Mouse (Mus musculus) ES-Bruce4 (cell line): Measurements from ENCODE around the gene Kiss1. TPM values are rescaled to one million over a fixed set of nuclear protein-coding genes. Genes with fewer than 3 reads are reported as not detected.
A peak's percentile ranks its signal among the peaks of the same experiment; 100 is the strongest.

ENCODE experiments used
- H3K27ac ChIP-seq: 2 replicates; pipeline ENCODE4 v1.5.1; 2012; ENCODE audit warnings: low read length, inconsistent platforms; ENCODE audit not compliant: insufficient read depth
- H3K27me3 ChIP-seq: 2 replicates; pipeline ENCODE4 v1.6.1; 2012; ENCODE audit warnings: mild to moderate bottlenecking, low read length, inconsistent platforms; ENCODE audit not compliant: control insufficient read depth, poor library complexity, insufficient read depth, severe bottlenecking
- H3K36me3 ChIP-seq: 2 replicates; pipeline ENCODE4 v1.6.1; 2012; ENCODE audit warnings: inconsistent platforms, mild to moderate bottlenecking, low read length, moderate library complexity; ENCODE audit not compliant: control insufficient read depth, poor library complexity, insufficient read depth, severe bottlenecking
- H3K4me1 ChIP-seq: one replicate; pipeline ENCODE4 v1.8.1; 2011; ENCODE audit warnings: low read length; ENCODE audit not compliant: control insufficient read depth, insufficient read depth
- H3K4me3 ChIP-seq: 2 replicates; pipeline ENCODE4 v1.5.1; 2011; ENCODE audit warnings: low read depth, mild to moderate bottlenecking, low read length
- H3K9ac ChIP-seq: 2 replicates; pipeline ENCODE4 v1.6.1; 2012; ENCODE audit warnings: low read depth, mild to moderate bottlenecking, inconsistent platforms; ENCODE audit not compliant: poor library complexity, severe bottlenecking
- H3K9me3 ChIP-seq: replicated peaks from 2 replicates; pipeline ENCODE4 v1.6.1; 2012; ENCODE audit warnings: mild to moderate bottlenecking, low read length, inconsistent platforms; ENCODE audit not compliant: control insufficient read depth, poor library complexity, insufficient read depth, severe bottlenecking
- CTCF ChIP-seq: IDR thresholded peaks from one replicate; pipeline ENCODE4 v1.8.1; 2011; ENCODE audit warnings: low read depth, low read length
- EP300 ChIP-seq: IDR thresholded peaks from 2 replicates; pipeline ENCODE4 v1.6.1; 2011; ENCODE audit warnings: low read depth, low read length; ENCODE audit not compliant: insufficient read depth
- POLR2A ChIP-seq: IDR thresholded peaks from one replicate; pipeline ENCODE4 v1.8.1; 2011; ENCODE audit warnings: low read length; ENCODE audit not compliant: insufficient read depth
- polyA plus RNA-seq: library from polyadenylated mRNA; stranded (reverse); fragments of >200 nt; gene quantifications from 2 replicates; pipeline ENCODE4 v1.2.4, GENCODE M21; 2011; ENCODE audit warnings: low read depth; ENCODE audit not compliant: missing spikeins, insufficient read depth, insufficient read length

Gene Kiss1
- polyA plus RNA-seq, result not detected in 2 replicates

DNA sequence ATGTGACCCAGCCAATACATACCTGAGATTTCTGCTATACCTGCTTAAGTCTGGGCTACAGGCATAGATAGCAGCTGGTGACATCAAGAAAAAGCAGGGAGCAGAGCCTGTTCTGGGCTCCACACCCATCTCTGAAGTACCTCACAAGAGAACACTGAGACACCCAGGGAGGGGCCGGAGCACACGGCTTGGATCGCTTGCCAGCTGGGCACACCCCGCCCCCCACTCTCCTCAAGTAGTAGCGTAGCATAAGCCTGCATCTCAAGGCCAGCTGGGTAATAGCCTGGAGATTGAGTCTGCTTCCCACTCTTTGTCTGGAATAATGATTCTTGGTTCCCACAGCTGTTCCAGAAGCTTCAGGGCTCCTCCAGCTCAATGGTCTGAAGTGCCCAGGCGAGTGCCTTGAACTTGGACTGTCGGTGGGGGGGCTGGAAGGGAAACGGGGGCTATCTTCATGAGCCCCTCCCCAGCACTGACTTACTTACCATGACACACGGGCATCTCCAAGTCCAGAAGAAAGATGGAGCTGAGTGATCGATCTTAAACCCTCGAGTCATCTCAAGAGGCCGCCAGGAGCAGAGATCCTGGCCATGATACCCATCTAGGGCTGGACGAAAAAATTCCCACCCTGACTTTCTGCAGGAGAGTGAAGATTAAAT lies at the start of gene Kiss1:
Kiss1 (plus strand) TSS at position 609 of the 659 bp plus-strand sequence.
- TF ChIP-seq CTCF, result no peak
- no peak for TF ChIP-seq EP300
- no peak for TF ChIP-seq POLR2A
- Histone ChIP-seq H3K36me3 (no peaks in the 10 kb centered on the region), H3K4me1 (no peaks in the 10 kb centered on the region), H3K4me3 (no peak within 1 kb of the TSS), H3K27ac (no peak within 1 kb of the TSS), H3K9me3 (no peaks in the 10 kb centered on the region), H3K27me3 (no peaks in the 10 kb centered on the region), H3K9ac (no peak within 1 kb of the TSS)

DNA sequence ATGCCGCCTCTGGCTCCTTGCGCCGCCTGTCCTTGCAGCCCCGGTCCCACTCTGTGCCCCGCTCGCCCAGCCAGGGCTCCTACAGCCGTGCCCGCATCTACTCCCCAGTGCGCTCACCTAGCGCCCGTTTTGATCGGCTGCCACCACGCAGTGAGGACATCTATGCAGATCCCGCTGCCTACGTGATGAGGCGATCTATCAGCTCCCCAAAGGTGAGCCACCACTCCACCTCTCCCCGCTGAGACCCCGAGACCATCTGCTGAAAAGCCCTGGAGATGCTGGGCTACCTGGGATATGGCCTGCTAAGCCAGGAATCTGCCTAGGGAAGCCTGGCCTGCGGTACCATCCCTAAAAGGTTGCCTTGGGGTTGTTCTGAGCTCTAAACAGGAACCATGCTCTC lies 47.5 kb upstream of the Kiss1 start:
- TF ChIP-seq CTCF, result no peak
- TF ChIP-seq EP300, result no peak
- TF ChIP-seq POLR2A, result no peak
- Histone ChIP-seq H3K36me3 (no peaks in the 10 kb centered on the region), H3K4me1 (no peaks in the 10 kb centered on the region), H3K27me3 (no peaks in the 10 kb centered on the region), H3K4me3 (peak overlapping the region; percentile 49), H3K27ac (no peak overlapping the region), H3K9ac (no peak overlapping the region), H3K9me3 (no peaks in the 10 kb centered on the region)

- no peaks in the 10 kb centered on the region for H3K36me3 ChIP-seq
- no peaks in the 10 kb centered on the region for H3K9me3 ChIP-seq
- H3K27ac ChIP-seq, result no peak overlapping the region
- H3K9ac ChIP-seq, result no peak overlapping the region
- no peaks in the 10 kb centered on the region for H3K27me3 ChIP-seq
- H3K4me1 ChIP-seq, result no peaks in the 10 kb centered on the region
- no peak overlapping the region for H3K4me3 ChIP-seq
- no peak for TF ChIP-seq CTCF
- no peak for TF ChIP-seq POLR2A
Measured at GRCm38 (mm10) chr1:133276983-133277382, 44.7 kb upstream of the Kiss1 start.

DNA sequence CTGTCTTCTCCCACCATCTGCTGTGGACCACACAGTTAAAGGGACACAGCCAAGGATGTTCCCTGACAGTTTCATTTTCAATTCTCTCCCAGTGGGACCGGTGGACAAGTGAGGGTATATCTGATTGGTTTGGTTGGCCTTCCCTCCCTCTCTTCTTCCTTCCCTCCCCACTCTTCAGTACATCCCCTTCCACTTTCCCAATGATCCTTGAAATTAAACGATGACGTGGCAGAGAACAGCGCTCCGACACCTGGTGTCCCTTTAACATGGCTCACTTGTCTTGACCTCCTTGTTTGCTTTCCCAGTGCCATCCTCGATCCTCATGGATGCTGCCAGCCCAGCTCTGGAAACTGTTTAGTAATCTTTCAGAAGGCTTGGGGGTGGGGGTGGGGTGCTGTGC lies 43.1 kb upstream of the Kiss1 start:
- H3K4me3 ChIP-seq, result no peak overlapping the region
- no peak overlapping the region for H3K9ac ChIP-seq
- H3K9me3 ChIP-seq, result no peaks in the 10 kb centered on the region
- H3K27me3 ChIP-seq, result no peaks in the 10 kb centered on the region
- TF ChIP-seq CTCF, result no peak
- no peak for TF ChIP-seq EP300
- TF ChIP-seq POLR2A, result no peak
- H3K36me3 ChIP-seq, result no peaks in the 10 kb centered on the region
- no peak overlapping the region for H3K27ac ChIP-seq
- no peaks in the 10 kb centered on the region for H3K4me1 ChIP-seq

DNA sequence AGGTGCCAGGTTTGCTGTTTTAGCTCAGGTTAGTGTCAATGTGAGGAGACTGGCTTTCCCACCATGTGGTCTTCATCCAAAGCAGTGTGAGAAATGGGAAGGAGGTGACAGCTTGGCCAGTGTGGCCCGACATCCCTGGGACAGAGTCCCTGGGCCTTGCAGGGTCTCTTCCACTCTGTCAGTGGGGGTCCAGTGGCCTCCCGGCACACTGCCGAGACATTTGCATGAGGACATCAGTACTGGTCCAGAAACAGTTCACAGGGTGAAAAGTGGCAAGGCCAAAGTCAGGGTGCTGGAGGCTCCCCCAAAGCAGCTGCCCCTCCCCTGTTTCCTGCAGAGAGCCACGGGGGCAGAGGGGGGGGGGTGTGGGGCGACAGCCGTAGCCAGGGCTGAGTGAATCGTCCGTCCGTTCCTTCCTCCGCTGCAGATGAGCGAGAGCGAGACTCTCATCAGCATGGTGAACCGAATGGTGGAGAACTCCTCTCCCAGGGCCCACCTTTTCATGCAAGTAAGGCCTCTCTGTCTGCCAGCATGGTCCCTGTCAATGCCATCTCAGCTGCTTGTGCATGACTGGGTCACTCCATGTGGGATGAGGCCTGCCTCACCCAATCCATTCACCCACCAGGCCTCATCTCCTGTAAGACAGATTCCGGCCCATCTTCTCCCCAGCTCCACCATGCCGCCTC lies 42.6 kb upstream of the Kiss1 start:
- no peaks in the 10 kb centered on the region for H3K27me3 ChIP-seq
- no peaks in the 10 kb centered on the region for H3K36me3 ChIP-seq
- H3K4me1 ChIP-seq, result no peaks in the 10 kb centered on the region
- TF ChIP-seq CTCF (no peak), EP300 (no peak), POLR2A (no peak)
- H3K9ac ChIP-seq, result no peak overlapping the region
- no peak overlapping the region for H3K27ac ChIP-seq
- no peaks in the 10 kb centered on the region for H3K9me3 ChIP-seq
- H3K4me3 ChIP-seq, result no peak overlapping the region

- Histone ChIP-seq H3K9ac (no peak overlapping the region), H3K27ac (no peak overlapping the region)
Measured at GRCm38 (mm10) chr1:133279632-133280093, 42.0 kb upstream of the Kiss1 start.

More at GRCm38 (mm10) chr1:133279632-133280093, 42.0 kb upstream of the Kiss1 start:
- H3K27me3 ChIP-seq, result no peaks in the 10 kb centered on the region
- no peaks in the 10 kb centered on the region for H3K36me3 ChIP-seq
- no peak for TF ChIP-seq EP300
- no peak for TF ChIP-seq POLR2A
- no peak for TF ChIP-seq CTCF
- H3K9me3 ChIP-seq, result no peaks in the 10 kb centered on the region
- no peak overlapping the region for H3K4me3 ChIP-seq
- H3K4me1 ChIP-seq, result no peaks in the 10 kb centered on the region
